Mouse (Mus musculus) erythroblast, embryonic 14.5 days (primary cell): Measurements from ENCODE around the gene Klhl12.

ENCODE experiments used
- GATA1 ChIP-seq: IDR thresholded peaks from 2 replicates; pipeline ENCODE4 v1.6.1; 2012; ENCODE audit warnings: low read length, inconsistent platforms, mixed read lengths
- TAL1 ChIP-seq: IDR thresholded peaks from 3 replicates; pipeline ENCODE4 v1.6.1; 2012; ENCODE audit warnings: low read length, inconsistent platforms, mixed read lengths

DNA sequence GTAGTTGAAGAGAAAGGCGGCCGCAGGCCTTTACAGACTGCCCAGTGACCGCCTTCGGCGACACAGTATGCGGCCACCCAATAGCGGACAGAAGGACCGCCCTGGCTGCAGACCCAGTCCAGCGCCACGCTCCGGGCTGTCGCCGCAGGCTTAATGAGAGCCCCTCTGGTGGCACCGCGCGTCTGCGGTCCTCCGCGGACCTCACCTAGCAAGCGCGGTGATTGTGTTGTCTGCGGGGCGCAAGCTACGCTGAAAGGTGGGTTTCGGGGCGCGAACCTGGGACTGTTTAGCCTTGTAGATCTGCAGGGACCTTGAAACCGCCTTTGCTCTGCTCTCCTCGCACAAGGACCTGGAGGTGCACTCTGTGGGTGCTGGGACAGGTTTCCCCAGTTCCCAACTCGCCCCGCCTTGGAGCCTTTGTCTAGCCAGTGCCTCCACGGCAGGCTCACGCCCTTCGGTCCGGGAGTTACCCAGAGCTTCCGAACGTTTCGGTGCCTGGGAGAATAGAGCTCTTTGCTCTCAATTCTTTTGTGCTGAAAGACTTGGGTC is 58.1 kb downstream of the Klhl12 start:
- TF ChIP-seq TAL1 (no peak), GATA1 (no peak)
